Mouse (Mus musculus) liver, adult 2 months (tissue): Measurements from ENCODE around the gene Prss40. TPM values are rescaled to one million over a fixed set of nuclear protein-coding genes. Genes with fewer than 3 reads are reported as not detected.

Experiments
- DNase-seq: peaks from one replicate; pipeline ENCODE4 v3.0.0-alpha.2; 2011; ENCODE audit warnings: low read depth, low spot score; ENCODE audit errors: extremely low read depth
- H3K27ac ChIP-seq: fragments of 200-500 bp; replicated peaks from 2 replicates; pipeline ENCODE4 v1.5.1; 2012; ENCODE audit warnings: low read depth, mild to moderate bottlenecking, control low read depth, inconsistent platforms, low read length; ENCODE audit not compliant: insufficient read depth
- H3K27me3 ChIP-seq: fragments of 200-500 bp; 2 replicates; pipeline ENCODE4 v1.6.1; 2012; ENCODE audit warnings: mild to moderate bottlenecking, moderate library complexity, low read length, inconsistent platforms; ENCODE audit not compliant: control insufficient read depth, insufficient read depth
- H3K36me3 ChIP-seq: fragments of 200-500 bp; 2 replicates; pipeline ENCODE4 v1.6.1; 2012; ENCODE audit warnings: low read length, inconsistent platforms; ENCODE audit not compliant: control insufficient read depth, insufficient read depth
- H3K4me1 ChIP-seq: fragments of 200-500 bp; 2 replicates; pipeline ENCODE4 v1.6.1; 2011; ENCODE audit warnings: low read length; ENCODE audit not compliant: control insufficient read depth, insufficient read depth
- H3K4me3 ChIP-seq: fragments of 200-500 bp; 2 replicates; pipeline ENCODE4 v1.5.1; 2011; ENCODE audit warnings: low read depth, mild to moderate bottlenecking, control low read depth, low read length, moderate library complexity; ENCODE audit not compliant: insufficient read depth
- H3K79me2 ChIP-seq: fragments of 200-500 bp; 2 replicates; pipeline ENCODE4 v1.6.1; 2012; ENCODE audit warnings: inconsistent platforms, mild to moderate bottlenecking, low read length, moderate library complexity; ENCODE audit not compliant: control insufficient read depth, insufficient read depth
- H3K9ac ChIP-seq: fragments of 200-500 bp; 2 replicates; pipeline ENCODE4 v1.6.1; 2012; ENCODE audit warnings: low read depth, mild to moderate bottlenecking, control low read depth, inconsistent platforms, low read length
- CTCF ChIP-seq: fragments of 200-500 bp; IDR thresholded peaks from 2 replicates; pipeline ENCODE4 v1.5.1; 2011; ENCODE audit warnings: low read depth, low read length, control low read depth
- POLR2A ChIP-seq: fragments of 200-500 bp; IDR thresholded peaks from 2 replicates; pipeline ENCODE4 v1.6.1; 2011; ENCODE audit warnings: low read length, control low read depth; ENCODE audit not compliant: insufficient read depth; ENCODE audit errors: extremely low read depth
- WGBS: fragments of 180-500 bp; shearing (Covaris S2); methylation state at CpG from one replicate; pipeline ENCODE4 v1.1.7; 2018; 5-methylcytosine and 5-hydroxymethylcytosine counted together
- polyA plus RNA-seq: library from polyadenylated mRNA; depleted of rRNA; stranded (reverse); fragments of >200 nt; gene quantifications from 2 replicates; pipeline ENCODE4 v1.2.3, GENCODE M21; 2012
- total RNA-seq: library from RNA; depleted of rRNA; stranded (reverse); fragments of >200 nt; gene quantifications from 2 replicates; pipeline ENCODE4 v1.2.3, GENCODE M21; 2014

Prss40 gene
- total and polyA plus RNA-seq, 2 experiments: not detected

DNA sequence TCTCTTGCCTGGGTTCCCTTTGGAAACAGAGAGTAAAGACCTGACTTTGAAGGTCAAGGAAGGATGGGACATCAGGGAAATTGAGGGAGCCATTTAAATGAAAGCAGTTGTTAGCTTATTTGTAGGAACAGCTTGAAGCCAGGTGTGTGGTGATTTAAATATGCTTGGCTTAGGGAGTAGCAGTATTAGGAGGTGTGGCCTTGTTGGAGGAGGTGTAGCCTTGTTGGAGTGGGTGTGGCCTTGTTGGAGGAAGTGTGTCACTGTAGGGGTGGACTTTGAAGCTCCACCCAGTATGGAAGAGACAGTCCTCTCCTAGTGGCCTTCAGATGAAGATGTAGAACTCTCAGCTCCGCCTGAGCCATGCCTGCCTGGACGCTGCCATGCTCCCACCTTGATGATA lies 9.1 kb upstream of the Prss40 start:
- no peak overlapping the region for H3K9ac ChIP-seq
- no peaks in the 10 kb centered on the region for H3K4me1 ChIP-seq
- H3K36me3 ChIP-seq: no peaks in the 10 kb centered on the region
- no peak overlapping the region for H3K27ac ChIP-seq
- TF ChIP-seq CTCF (no peak), POLR2A (no peak)
- no peaks in the 10 kb centered on the region for H3K79me2 ChIP-seq
- no peak overlapping the region for H3K4me3 ChIP-seq
- 87% methylated on average over 2 of the region's 2 CpGs for WGBS
- H3K27me3 ChIP-seq: no peaks in the 10 kb centered on the region
- no peak for DNase-seq

DNA sequence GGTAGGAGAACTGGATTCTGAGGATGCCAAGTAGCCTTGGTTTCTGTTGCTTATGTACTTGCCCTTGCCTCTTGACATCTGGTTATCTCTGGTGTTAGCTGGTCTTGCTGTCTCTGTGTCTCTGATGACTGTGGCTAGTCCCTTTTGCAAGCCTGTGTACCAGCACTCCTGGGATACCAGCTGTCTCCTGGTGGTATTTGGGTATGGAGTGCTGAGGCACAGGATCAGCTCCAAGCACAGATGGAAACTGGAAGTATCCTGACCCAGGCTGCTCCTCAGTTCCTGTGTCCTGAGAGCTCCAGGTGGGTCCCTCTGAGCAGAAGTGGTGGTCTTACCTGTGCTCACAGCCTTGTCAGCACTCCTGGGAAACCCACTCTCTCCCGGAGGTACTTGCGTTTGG lies 7.4 kb upstream of the Prss40 start:
- Histone ChIP-seq H3K36me3 (no peaks in the 10 kb centered on the region), H3K79me2 (no peaks in the 10 kb centered on the region), H3K9ac (no peak overlapping the region), H3K27me3 (no peaks in the 10 kb centered on the region), H3K4me3 (no peak overlapping the region), H3K27ac (no peak overlapping the region), H3K4me1 (no peaks in the 10 kb centered on the region)
- 97% methylated on average over 2 of the region's 2 CpGs for WGBS
- no peak for DNase-seq
- TF ChIP-seq CTCF (no peak), POLR2A (no peak)

DNA sequence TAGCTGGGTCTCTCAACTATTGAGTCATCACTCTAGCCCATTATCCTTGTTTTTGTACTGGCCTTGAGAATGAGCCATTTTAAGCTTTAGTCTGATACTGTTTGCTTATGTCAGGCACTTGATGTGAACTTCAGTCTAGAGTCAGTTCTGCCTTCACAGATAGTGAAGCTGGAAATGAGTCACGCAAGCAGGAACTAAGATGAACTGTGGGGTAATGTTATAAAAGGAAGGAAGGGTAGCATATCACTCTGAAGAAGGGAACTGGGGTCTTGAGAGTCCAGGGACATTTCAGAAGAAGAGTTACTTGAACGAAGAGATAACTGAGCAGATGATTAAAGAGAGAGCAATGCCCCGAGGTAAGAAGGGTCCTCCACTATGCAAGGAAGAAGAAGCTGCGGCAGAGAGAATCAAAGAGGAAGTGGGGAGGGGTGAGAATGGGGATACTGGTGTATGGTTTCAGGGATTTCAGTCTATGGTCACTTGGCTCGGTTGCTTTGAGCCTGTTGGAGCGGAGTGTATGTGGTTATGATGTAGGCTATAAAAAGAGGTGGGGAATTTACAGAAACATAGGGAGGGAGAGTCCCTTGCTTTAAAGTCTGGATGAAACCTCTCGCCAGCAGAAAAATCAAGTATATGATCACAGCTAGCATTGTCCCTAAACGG lies 3.8 kb upstream of the Prss40 start:
- no peaks in the 10 kb centered on the region for H3K79me2 ChIP-seq
- no peaks in the 10 kb centered on the region for H3K4me1 ChIP-seq
- WGBS: 73% methylated on average over 8 of the region's 8 CpGs
- TF ChIP-seq CTCF: no peak
- no peak for TF ChIP-seq POLR2A
- H3K4me3 ChIP-seq: no peak overlapping the region
- H3K36me3 ChIP-seq: no peaks in the 10 kb centered on the region
- no peak overlapping the region for H3K9ac ChIP-seq
- no peak overlapping the region for H3K27ac ChIP-seq
- H3K27me3 ChIP-seq: no peaks in the 10 kb centered on the region
- DNase-seq: peak; percentile 0

DNA sequence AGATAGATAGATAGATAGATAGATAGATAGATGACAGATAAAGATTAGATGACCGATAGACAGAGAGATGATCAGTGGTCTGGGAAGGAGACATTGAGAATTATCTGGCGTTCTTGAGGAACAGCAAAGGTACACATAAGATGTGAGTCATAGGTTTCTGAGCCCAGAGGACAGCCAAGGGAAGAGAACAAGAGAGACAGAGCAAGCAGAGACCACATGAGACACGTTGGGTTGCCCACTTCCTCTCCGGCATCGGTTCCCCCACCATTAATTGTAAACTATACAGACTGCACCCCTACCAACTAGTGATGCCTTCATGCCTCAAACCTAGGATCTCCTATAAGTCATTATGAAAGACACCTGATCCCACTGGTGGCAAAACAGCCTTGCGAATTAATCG lies 6.5 kb downstream of the Prss40 start:
- no peak for DNase-seq
- TF ChIP-seq CTCF (no peak), POLR2A (no peak)
- Histone ChIP-seq H3K36me3 (no peaks in the 10 kb centered on the region), H3K27ac (no peak overlapping the region), H3K9ac (no peak overlapping the region), H3K27me3 (no peaks in the 10 kb centered on the region), H3K4me1 (no peaks in the 10 kb centered on the region), H3K4me3 (no peak overlapping the region), H3K79me2 (no peaks in the 10 kb centered on the region)
- WGBS: 81% methylated on average over 7 of the region's 7 CpGs

- no peaks in the 10 kb centered on the region for H3K27me3 ChIP-seq
- no peaks in the 10 kb centered on the region for H3K4me1 ChIP-seq
- no peak overlapping the region for H3K9ac ChIP-seq
- TF ChIP-seq CTCF (no peak), POLR2A (no peak)
- H3K36me3 ChIP-seq: no peaks in the 10 kb centered on the region
- H3K79me2 ChIP-seq: no peaks in the 10 kb centered on the region
- H3K27ac ChIP-seq: no peak overlapping the region
- no peak for DNase-seq
- whole genome bisulfite sequencing: 83% methylated on average over 1 of the region's 1 CpGs
- no peak overlapping the region for H3K4me3 ChIP-seq
Measured at GRCm38 (mm10) chr1:34553690-34554089, 7.1 kb downstream of the Prss40 start.

- Histone ChIP-seq H3K4me1 (no peaks in the 10 kb centered on the region), H3K27ac (no peak overlapping the region), H3K27me3 (no peaks in the 10 kb centered on the region), H3K4me3 (no peak overlapping the region), H3K36me3 (no peaks in the 10 kb centered on the region), H3K79me2 (no peaks in the 10 kb centered on the region), H3K9ac (no peak overlapping the region)
- DNase-seq: no peak
- TF ChIP-seq POLR2A (no peak), CTCF (no peak)
- WGBS: 82% methylated on average over 1 of the region's 1 CpGs
Measured at GRCm38 (mm10) chr1:34547074-34547473, 13.7 kb downstream of the Prss40 start.
